Mouse (Mus musculus) hindbrain, postnatal 0 days (tissue): Measurements from ENCODE around the gene Abca13. TPM values are rescaled to one million over a fixed set of nuclear protein-coding genes. Genes with fewer than 3 reads are reported as not detected.
A peak's percentile ranks its signal among the peaks of the same experiment; 100 is the strongest.
"Not testable (repeated sequence)": the region's sequence is repeated elsewhere in the genome, so short reads cannot be mapped to it uniquely, and the experiment has no call there.

Experiments used
- ATAC-seq: fragments of 200-750 bp; cut with Nextera tagmentation; 2 replicates; pipeline ENCODE4 v1.8.0; 2017; ENCODE audit warnings: mild to moderate bottlenecking, moderate TSS enrichment, moderate library complexity
- DNase-seq: peaks from one replicate; pipeline ENCODE4 v3.0.0-alpha.2; 2015; ENCODE audit warnings: low spot score
- H3K27ac ChIP-seq: fragments of 300-500 bp; sonication (generic); 2 replicates; pipeline ENCODE4 v1.5.1; 2014; ENCODE audit warnings: mild to moderate bottlenecking
- H3K27me3 ChIP-seq: fragments of 300-500 bp; sonication (generic); 2 replicates; pipeline ENCODE4 v1.6.1; 2014; ENCODE audit warnings: low read length, mixed read lengths; ENCODE audit not compliant: insufficient read depth
- H3K36me3 ChIP-seq: fragments of 300-500 bp; sonication (generic); 2 replicates; pipeline ENCODE4 v1.6.1; 2014; ENCODE audit warnings: low read length, mixed read lengths; ENCODE audit not compliant: insufficient read depth
- H3K4me1 ChIP-seq: fragments of 300-500 bp; sonication (generic); 2 replicates; pipeline ENCODE4 v1.6.1; 2014; ENCODE audit warnings: antibody characterized with exemption, low read length, mixed read lengths; ENCODE audit not compliant: insufficient read depth
- H3K4me2 ChIP-seq: fragments of 300-500 bp; sonication (generic); 2 replicates; pipeline ENCODE4 v1.6.1; 2014; ENCODE audit warnings: low read depth, mild to moderate bottlenecking, low read length, moderate library complexity, mixed read lengths
- H3K4me3 ChIP-seq: fragments of 300-500 bp; sonication (generic); 2 replicates; pipeline ENCODE4 v1.5.1; 2014; ENCODE audit warnings: low read length
- H3K9ac ChIP-seq: fragments of 300-500 bp; sonication (generic); replicated peaks from 2 replicates; pipeline ENCODE4 v1.6.1; 2014; ENCODE audit warnings: mild to moderate bottlenecking, low read length, moderate library complexity, mixed read lengths
- H3K9me3 ChIP-seq: fragments of 300-500 bp; sonication (generic); 2 replicates; pipeline ENCODE4 v1.6.1; 2016; ENCODE audit warnings: low read length, mixed read lengths
- CTCF ChIP-seq: IDR thresholded peaks from 2 replicates; pipeline ENCODE4 v1.5.1; 2016; ENCODE audit warnings: antibody characterized with exemption, control low read depth, low read depth
- WGBS: fragments of 180-500 bp; shearing (Covaris S2); extraction: QIAGEN DNeasy Blood & Tissue Kit; methylation state at CpG from one replicate; pipeline ENCODE4 v1.1.7; 2014; 5-methylcytosine and 5-hydroxymethylcytosine counted together
- polyA plus RNA-seq: library from polyadenylated mRNA; unstranded; fragments of >200 nt; fragmentation: Nextera tagmentation; extraction: Ambion mirVana; gene quantifications from 2 replicates; pipeline ENCODE4 v1.2.1, GENCODE M21; 2015
- total RNA-seq: library from RNA; depleted of rRNA; stranded (reverse); fragments of >200 nt; gene quantifications from 2 replicates; pipeline ENCODE4 v1.2.3, GENCODE M21; 2014

Abca13 gene
- total and polyA plus RNA-seq, 2 experiments from 2014 or later: 0.04 to 0.05 TPM

DNA sequence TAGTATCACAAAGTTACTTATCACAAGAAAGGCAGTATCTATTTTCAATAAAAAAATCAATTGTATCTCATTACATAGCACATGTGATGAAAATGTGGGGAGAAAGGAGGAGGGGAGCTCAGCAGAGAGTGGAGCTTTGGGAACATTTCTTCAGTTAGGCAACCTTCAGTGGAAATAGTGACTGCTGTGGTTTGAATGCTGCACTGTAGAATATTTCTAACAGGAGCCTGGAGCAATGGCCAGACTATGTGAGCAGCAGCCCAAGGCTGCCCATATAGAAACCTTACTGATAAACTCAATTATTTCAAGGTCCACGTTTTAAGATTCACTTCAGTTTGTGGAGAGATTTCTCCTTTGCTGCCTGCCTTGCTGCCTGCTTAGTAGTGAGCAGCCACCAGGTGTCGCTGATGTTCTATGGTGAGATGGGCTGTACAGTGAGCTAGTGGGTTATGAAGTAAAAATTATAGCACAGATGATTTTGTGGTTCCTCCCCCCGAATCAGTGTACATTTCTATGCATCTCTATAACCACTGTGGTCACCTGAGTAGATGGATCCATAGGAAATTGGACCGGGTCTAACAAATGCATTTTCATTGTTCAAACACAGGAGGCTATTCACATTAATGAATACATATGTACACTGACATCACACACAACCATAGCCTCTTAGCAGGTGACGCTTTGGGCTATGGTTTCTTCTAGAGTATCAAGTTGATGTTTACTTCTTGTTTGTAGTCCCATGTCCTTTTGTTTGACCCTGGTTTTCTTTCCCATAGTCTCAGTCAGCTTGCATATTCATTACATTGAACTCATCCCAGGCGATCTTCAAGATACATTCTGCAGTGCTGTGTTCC is 125.6 kb downstream of the Abca13 start:
- WGBS: 28% methylated on average over 6 of the region's 6 CpGs
- Histone ChIP-seq H3K4me2 (no peak overlapping the region), H3K27me3 (no peaks in the 10 kb centered on the region), H3K9ac (no peak overlapping the region), H3K27ac (no peak overlapping the region), H3K4me1 (no peaks in the 10 kb centered on the region), H3K9me3 (no peaks in the 10 kb centered on the region), H3K4me3 (no peak overlapping the region), H3K36me3 (no peaks in the 10 kb centered on the region)
- DNase-seq (peak; percentile 83), ATAC-seq (peak; percentile 93)
- peak; percentile 96 for TF ChIP-seq CTCF

DNA sequence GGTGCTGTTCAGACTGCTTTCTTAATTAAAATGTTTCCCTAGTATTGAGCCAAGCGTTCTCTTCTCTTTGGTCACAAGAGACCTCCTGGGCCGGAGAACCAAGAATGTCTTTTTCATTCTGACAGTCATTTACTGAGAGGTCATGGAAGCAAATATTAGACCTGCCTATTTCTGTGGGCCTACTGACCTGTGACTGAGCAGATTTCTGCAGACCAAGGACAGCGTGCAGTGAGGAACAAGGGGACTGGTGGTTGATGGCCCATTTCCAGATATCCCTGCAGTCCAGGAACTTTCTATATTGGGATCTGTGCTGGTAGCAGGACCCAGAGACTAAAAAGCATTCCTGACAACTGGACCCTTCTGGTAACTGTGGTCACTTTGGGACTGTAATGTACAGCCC is 146.4 kb downstream of the Abca13 start:
- WGBS: 45% methylated on average over 3 of the region's 3 CpGs
- no peak overlapping the region for H3K9ac ChIP-seq
- H3K4me1 ChIP-seq: no peaks in the 10 kb centered on the region
- DNase-seq: no peak
- no peaks in the 10 kb centered on the region for H3K9me3 ChIP-seq
- H3K36me3 ChIP-seq: no peaks in the 10 kb centered on the region
- no peak overlapping the region for H3K4me2 ChIP-seq
- no peak overlapping the region for H3K27ac ChIP-seq
- H3K4me3 ChIP-seq: no peak overlapping the region
- no peaks in the 10 kb centered on the region for H3K27me3 ChIP-seq
- no peak for TF ChIP-seq CTCF
- no peak for ATAC-seq

GRCm38 (mm10) chr11:9347724-9348123 is 156.0 kb downstream of the Abca13 start:
- Histone ChIP-seq H3K4me1 (no peaks in the 10 kb centered on the region), H3K4me3 (no peak overlapping the region), H3K9me3 (no peaks in the 10 kb centered on the region), H3K27me3 (no peaks in the 10 kb centered on the region), H3K27ac (no peak overlapping the region), H3K4me2 (no peak overlapping the region), H3K9ac (no peak overlapping the region), H3K36me3 (no peaks in the 10 kb centered on the region)
- ATAC-seq (no peak; the same call in 1 of the 2 replicates), DNase-seq (peak; percentile 50)
- peak; percentile 49 for TF ChIP-seq CTCF
- 45% methylated on average over 3 of the region's 3 CpGs for WGBS

DNA sequence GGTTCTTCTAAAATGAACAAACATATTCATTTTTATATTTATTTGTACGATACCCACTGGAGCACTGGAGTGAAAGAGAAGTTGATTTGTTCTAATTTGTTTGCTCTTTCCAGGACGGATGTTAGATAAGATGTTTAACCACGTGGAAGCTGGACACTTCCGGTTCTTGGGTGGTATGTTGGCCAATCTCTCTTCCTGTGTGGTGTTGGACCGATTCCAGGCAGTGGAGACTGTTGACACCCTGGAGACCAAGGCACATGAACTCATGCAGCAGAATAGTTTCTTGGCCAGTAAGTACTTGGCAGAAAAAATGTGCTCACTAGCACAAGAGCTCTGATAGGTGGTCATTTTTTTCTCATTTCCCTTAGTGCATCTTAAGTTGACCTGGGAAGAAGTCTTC is 181.4 kb downstream of the Abca13 start:
- TF ChIP-seq CTCF: no peak
- Histone ChIP-seq H3K4me1 (no peaks in the 10 kb centered on the region), H3K4me2 (no peak overlapping the region), H3K4me3 (no peak overlapping the region), H3K36me3 (no peaks in the 10 kb centered on the region), H3K9ac (no peak overlapping the region), H3K27me3 (no peaks in the 10 kb centered on the region), H3K27ac (no peak overlapping the region), H3K9me3 (no peaks in the 10 kb centered on the region)
- 69% methylated on average over 5 of the region's 5 CpGs for WGBS
- ATAC-seq (no peak), DNase-seq (peak; percentile 4)

- H3K36me3 ChIP-seq, H3K9ac ChIP-seq, DNase-seq, H3K4me1 ChIP-seq, H3K9me3 ChIP-seq, H3K27me3 ChIP-seq, ATAC-seq, H3K4me2 ChIP-seq, H3K4me3 ChIP-seq, H3K27ac ChIP-seq: not testable (repeated sequence)
- WGBS: 77% methylated on average over 5 of the region's 5 CpGs
These were observed 182.7 kb downstream of the Abca13 start for GRCm38 (mm10) chr11:9374426-9374825.

GRCm38 (mm10) chr11:9388520-9388919 is 196.8 kb downstream of the Abca13 start:
- H3K9ac ChIP-seq: no peak overlapping the region
- H3K27me3 ChIP-seq: no peaks in the 10 kb centered on the region
- no peak overlapping the region for H3K27ac ChIP-seq
- no peaks in the 10 kb centered on the region for H3K36me3 ChIP-seq
- H3K4me1 ChIP-seq: no peaks in the 10 kb centered on the region
- TF ChIP-seq CTCF: no peak
- DNase-seq (no peak), ATAC-seq (no peak)
- 92% methylated on average over 1 of the region's 1 CpGs for WGBS
- H3K4me3 ChIP-seq: no peak overlapping the region
- no peaks in the 10 kb centered on the region for H3K9me3 ChIP-seq
- H3K4me2 ChIP-seq: no peak overlapping the region

DNA sequence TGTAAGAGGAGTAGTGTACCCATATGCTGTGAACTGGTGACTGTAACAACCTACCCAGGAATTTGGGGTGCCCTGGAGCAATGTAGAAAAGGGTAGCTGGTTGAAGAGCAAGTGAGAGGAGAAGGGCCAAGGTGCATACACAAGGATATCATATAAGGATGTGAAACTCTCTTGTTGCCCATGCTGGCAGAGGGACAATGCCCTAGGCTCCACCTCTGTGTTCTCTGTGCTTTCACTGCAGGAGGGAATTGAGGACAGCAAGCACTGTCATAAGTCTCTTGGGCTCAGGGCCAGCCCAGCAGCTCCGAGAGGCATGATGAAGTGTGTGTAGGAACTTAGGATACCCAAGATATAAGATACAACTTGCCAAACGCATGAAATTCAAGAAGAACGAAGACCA is 225.2 kb downstream of the Abca13 start:
- Histone ChIP-seq H3K9me3 (no peaks in the 10 kb centered on the region), H3K27me3 (no peaks in the 10 kb centered on the region), H3K9ac (no peak overlapping the region), H3K4me3 (no peak overlapping the region), H3K36me3 (no peaks in the 10 kb centered on the region), H3K27ac (no peak overlapping the region), H3K4me1 (no peaks in the 10 kb centered on the region), H3K4me2 (no peak overlapping the region)
- 78% methylated on average over 3 of the region's 3 CpGs for WGBS
- TF ChIP-seq CTCF: no peak
- no peak for ATAC-seq
- no peak for DNase-seq
